Mouse (Mus musculus): Measurements from ENCODE around the gene Acox2. TPM values are rescaled to one million over a fixed set of nuclear protein-coding genes. Genes with fewer than 3 reads are reported as not detected.

Gene Acox2
- polyA plus RNA-seq, 1 experiment = 0.26 TPM

Other genes starting within 250 kb of the Acox2 start
- gene Rpp14, start 179.0 kb downstream of the Acox2 start, polyA plus RNA-seq (2012; rRNA removed) = 30.6 and 30.7 TPM in 2 replicates
- 44.9 and 46.5 TPM in 2 replicates for gene Pxk, start 161.1 kb downstream of the Acox2 start, polyA plus RNA-seq (2012; rRNA removed)
- 220 and 233 TPM in 2 replicates for gene Pdhb, start 86.3 kb downstream of the Acox2 start, polyA plus RNA-seq (2012; rRNA removed)
- gene Kctd6, start 45.2 kb downstream of the Acox2 start, polyA plus RNA-seq (2012; rRNA removed) = 35.9 and 36.3 TPM in 2 replicates
- gene Fam107a, start 58.7 kb upstream of the Acox2 start, polyA plus RNA-seq (2012; rRNA removed) = 323 and 391 TPM in 2 replicates
- gene Oit1, start 119.4 kb upstream of the Acox2 start, polyA plus RNA-seq (2012; rRNA removed) = not detected in 2 replicates

All from frontal cortex, adult 2 months (tissue).